20 mouse cellular contexts compared by ENCODE assay signal in genomic region chr8:88440219-88440618, GRCm38 (mm10).
A peak's percentile ranks its signal among the peaks of the same experiment; 100 is the strongest.
DNase-seq lines count a peak whose midpoint lies in the region.
"Had no signal": no experiment of that assay in that cellular context is flagged by ENCODE, and none has a peak within 500 bp of the region (broad histone marks: within the 10 kb centered on the region; RNA-seq: fewer than 3 reads in every experiment).

No protein-coding gene starts in this region.

- 57% methylated on average over 15 of the region's 15 CpGs for WGBS in embryonic facial prominence, embryonic 10.5 days

- peaks cover 24% of the 10 kb centered on the region for H3K4me1 ChIP-seq in embryonic facial prominence, embryonic 10.5 days
- H3K4me1 ChIP-seq: embryonic facial prominence, embryonic 13.5 days; embryonic facial prominence, embryonic 15.5 days had no signal

- H3K27me3 ChIP-seq in embryonic facial prominence, embryonic 10.5 days (replicated peaks; ENCODE audit: low read depth, poor library complexity, severe bottlenecking), result peaks cover 65% of the 10 kb centered on the region

- no peaks in the 10 kb centered on the region for H3K36me3 ChIP-seq in embryonic facial prominence, embryonic 10.5 days (replicated peaks)
- H3K36me3 ChIP-seq: embryonic facial prominence, embryonic 13.5 days; embryonic facial prominence, embryonic 15.5 days; forebrain, embryonic 10.5 days; forebrain, embryonic 12.5 days; G1E had no signal

- no peak overlapping the region for H3K27ac ChIP-seq in embryonic facial prominence, embryonic 10.5 days (replicated peaks)
- H3K27ac ChIP-seq: embryonic facial prominence, embryonic 13.5 days; embryonic facial prominence, embryonic 15.5 days; forebrain, embryonic 10.5 days; forebrain, embryonic 12.5 days had no signal

- no peak overlapping the region for H3K4me3 ChIP-seq in embryonic facial prominence, embryonic 10.5 days
- H3K4me3 ChIP-seq: embryonic facial prominence, embryonic 13.5 days; embryonic facial prominence, embryonic 15.5 days; erythroblast, embryonic 14.5 days; forebrain, embryonic 10.5 days; forebrain, embryonic 12.5 days had no signal

- DNase-seq in adrenal gland, adult 2 months, result peak; percentile 21
- no peak for DNase-seq in adrenal gland, postnatal 10 days
- DNase-seq in embryo, embryonic 10.5 days (ENCODE audit: low spot score), result peak; percentile 47
- DNase-seq in embryonic facial prominence, embryonic 10.5 days (ENCODE audit: low spot score), result peak; percentile 52
- DNase-seq in cerebellum, postnatal 4 days (ENCODE audit: low spot score in 2 of 2), result no peak
- DNase-seq in urinary bladder, postnatal 36 days (ENCODE audit: low spot score in 2 of 2), result no peak
- DNase-seq: adrenal gland, postnatal 14 days; adrenal gland, postnatal 36 days; B cell, adult 2 months; cerebellum, adult 11-12 months; cerebellum, adult 2 months; cerebellum, adult 9-10 months; cerebellum, postnatal 10 days; cerebellum, postnatal 25 days had no signal

- H3K9me3 ChIP-seq in embryonic facial prominence, embryonic 10.5 days, result no peaks in the 10 kb centered on the region
- H3K9me3 ChIP-seq: embryonic facial prominence, embryonic 13.5 days; embryonic facial prominence, embryonic 15.5 days; forebrain, embryonic 10.5 days; forebrain, embryonic 12.5 days; G1E had no signal

Comparison
In these comparisons a context has a peak if more than half of its experiments do, and no peak if none do; other contexts are left out.
1. DNase-seq: peak in adrenal gland, adult 2 months (single experiment), embryo, embryonic 10.5 days (single experiment) and embryonic facial prominence, embryonic 10.5 days (single experiment); none in adrenal gland, postnatal 10 days (single experiment), cerebellum, postnatal 4 days (0 of 2) and urinary bladder, postnatal 36 days (0 of 2).